Mouse (Mus musculus): Measurements from ENCODE around the gene Pak1ip1. TPM values are rescaled to one million over a fixed set of nuclear protein-coding genes. Genes with fewer than 3 reads are reported as not detected.
"Not testable (repeated sequence)": the region's sequence is repeated elsewhere in the genome, so short reads cannot be mapped to it uniquely, and the experiment has no call there.

The Pak1ip1 gene
- total RNA-seq (2015; ENCODE audit: low replicate concordance) (46.5 and 88.0 TPM in 2 replicates), total RNA-seq (2017; ENCODE audit: low replicate concordance) (63.4 and 63.5 TPM in 2 replicates)

DNA sequence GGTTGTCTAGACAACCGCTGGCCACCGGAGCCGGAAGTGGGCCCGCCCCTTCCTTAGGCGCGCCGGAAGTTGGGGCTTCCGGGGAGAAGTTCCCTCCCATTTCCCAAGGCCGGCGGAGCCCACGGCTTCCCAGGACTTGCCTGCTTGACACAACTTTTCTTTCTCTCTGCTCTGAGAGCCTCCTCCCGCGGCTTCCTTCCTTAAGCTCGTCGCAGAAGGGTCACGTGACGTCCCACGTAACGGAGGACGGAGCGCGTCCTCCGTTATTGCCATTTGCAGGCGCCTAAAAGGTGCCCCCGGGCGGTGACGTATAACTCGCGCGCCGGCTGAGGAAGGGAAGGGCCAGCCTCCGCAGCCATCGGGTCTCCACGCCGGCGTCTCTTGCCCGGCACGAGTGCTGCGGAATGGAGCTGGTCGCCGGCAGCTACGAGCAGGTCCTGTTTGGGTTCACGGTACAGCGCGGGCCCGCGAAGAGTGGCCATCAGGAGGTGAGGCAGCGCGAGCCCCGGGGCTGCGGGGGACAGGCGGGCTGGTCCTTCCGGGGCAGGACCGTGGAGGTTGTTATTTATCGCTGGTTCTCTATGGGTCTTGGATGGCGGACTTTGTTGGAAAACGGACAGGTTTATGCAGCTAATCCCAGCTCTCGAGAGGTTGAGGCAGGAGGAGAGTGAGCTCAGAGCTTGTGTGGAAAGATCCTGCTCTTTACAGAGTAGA lies at the start of gene Pak1ip1:
Gene Pak1ip1, plus strand, starts transcription at position 98 of the 714 bp plus-strand sequence.
- ATAC-seq (replicated peaks; ENCODE audit: low FRiP score, poor library complexity, severe bottlenecking), result peak; percentile 98

DNA sequence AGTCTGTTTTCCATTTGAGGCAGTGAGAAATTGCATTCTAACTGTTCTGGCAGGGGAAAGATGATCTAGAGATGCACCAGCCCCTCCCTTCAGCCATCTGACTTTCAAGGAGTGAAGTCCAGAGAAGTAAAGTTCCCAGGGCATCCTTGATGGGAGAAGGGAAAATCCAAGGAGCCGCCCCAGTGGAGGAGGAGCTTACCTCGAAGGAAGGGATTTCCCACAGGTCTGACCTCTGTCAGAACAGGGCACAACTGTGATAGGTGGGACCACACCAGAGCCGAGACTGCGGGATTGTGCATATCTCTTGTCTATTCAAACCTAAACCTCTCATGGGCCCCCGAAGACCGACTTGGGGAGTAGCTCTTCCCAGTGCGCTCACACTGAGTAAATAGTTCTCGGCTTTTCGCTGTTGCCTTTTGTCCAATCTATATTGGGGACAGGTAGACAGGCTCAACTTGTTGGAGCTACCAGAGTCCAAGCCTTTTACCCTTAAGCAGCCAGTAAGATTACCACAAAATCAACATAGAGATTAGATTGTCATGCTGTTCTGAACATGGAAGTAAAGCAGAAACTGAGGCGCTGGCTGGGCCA lies 49.3 kb upstream of the Pak1ip1 start:
- no peak for ATAC-seq (replicated peaks; ENCODE audit: low FRiP score, poor library complexity, severe bottlenecking)

DNA sequence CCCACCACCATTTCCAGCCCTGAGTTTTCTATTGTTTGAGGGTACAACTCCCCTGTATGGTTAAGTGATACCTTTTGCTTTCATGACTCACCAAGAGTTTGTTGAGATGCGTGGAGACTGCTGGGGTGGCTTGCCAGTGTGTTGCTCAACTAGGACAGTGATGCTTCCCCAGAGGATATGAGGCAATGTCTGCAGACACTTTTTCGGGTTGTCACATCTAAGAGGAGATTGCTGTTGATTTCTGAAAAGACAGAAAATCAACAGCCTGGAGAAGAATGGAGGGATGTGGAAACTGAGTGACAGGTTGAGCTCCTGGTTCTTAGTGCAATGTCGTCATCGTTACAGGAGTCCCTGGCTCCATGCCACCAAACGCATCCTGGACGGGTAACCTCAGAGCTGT lies 47.6 kb upstream of the Pak1ip1 start:
- no peak for ATAC-seq (replicated peaks; ENCODE audit: low FRiP score, poor library complexity, severe bottlenecking)

DNA sequence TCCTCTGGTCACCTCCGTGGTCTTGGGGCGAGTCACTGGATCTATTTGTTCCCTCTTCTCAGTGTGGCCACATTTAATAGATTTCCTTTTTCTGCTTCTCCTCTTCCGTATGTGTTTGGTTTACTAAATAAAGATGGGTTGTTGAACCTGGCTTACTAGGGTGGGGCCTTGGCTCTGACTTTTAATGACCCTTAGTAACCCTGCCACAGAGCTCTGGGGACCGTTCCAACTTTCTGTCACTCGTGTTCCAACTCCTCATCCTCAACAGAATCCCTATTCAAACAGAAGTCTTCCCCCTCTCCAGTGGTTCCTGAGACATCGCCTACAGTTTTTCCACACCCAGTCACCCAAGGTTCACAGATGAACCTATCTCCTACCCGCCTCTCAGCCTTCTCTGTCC lies 45.0 kb upstream of the Pak1ip1 start:
- ATAC-seq (replicated peaks; ENCODE audit: low FRiP score, poor library complexity, severe bottlenecking), result no peak

DNA sequence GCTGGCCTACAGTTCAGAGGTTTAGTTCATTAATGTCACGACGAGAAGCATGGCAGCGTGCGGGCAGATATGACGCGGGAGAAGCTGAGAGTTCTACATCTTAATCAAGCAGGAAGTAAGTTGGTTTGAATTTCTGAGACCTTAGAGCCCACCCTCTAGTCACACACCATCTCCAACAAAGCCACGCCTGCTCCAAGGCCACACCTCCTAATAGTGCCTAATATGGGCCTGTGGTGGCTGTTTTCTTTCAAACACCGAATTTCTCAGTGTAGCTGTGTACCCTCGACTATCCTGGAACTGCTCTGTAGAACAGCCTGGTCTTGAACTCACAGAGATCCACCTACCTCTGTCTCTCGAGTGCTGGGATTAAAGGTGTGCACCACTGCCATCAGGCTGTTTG lies 33.2 kb upstream of the Pak1ip1 start:
- ATAC-seq (replicated peaks; ENCODE audit: low FRiP score, poor library complexity, severe bottlenecking), result no peak

DNA sequence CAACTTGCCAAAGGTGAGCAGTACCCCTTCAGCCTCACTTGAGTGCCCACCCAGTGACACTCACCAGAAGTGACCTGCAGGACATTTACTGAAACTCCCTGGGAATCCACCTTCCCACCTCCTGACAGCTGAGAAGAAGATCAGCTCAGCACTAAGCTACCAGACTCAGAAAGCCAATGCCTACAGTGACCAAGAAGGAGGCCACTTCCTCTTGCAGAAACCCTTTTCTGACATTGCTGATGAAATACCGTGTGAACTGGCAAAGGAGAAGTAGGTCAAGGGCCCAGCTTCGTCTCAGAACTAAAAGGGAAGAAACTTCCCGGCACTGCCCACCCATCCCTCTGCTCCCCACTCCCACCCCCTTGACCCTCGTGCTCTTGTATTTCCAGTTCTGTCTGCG lies 32.3 kb upstream of the Pak1ip1 start:
- no peak for ATAC-seq (replicated peaks; ENCODE audit: low FRiP score, poor library complexity, severe bottlenecking)

DNA sequence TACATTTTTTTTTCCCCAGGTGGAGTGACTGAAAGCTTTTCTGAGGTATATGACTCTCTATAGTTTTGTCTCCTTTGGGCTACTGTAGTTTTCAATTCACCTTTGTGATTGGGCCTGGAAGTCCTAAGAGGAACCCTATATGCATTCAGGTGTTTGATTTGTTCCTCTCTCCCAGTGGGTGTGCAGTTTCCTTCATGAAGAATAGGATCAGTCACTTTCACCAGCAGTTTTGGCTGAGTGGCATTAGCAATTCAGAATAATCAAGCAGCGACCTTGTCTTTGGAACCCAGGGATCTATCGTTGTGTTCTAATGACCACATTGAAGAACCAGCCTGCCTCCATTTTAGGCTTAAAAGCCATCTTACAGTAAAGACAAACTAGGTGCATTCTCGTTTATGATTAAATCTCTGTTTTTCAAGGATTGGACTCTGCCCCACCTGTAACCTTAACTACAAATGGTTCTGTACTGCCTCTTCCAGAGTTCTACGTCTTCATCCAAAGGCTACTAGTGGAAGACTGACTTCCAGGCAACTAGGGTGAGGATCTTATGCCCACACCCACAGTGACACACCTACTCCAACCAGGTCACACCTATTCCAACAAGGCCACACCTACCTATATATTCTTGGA lies 30.9 kb upstream of the Pak1ip1 start:
- no peak for ATAC-seq (replicated peaks; ENCODE audit: low FRiP score, poor library complexity, severe bottlenecking)

DNA sequence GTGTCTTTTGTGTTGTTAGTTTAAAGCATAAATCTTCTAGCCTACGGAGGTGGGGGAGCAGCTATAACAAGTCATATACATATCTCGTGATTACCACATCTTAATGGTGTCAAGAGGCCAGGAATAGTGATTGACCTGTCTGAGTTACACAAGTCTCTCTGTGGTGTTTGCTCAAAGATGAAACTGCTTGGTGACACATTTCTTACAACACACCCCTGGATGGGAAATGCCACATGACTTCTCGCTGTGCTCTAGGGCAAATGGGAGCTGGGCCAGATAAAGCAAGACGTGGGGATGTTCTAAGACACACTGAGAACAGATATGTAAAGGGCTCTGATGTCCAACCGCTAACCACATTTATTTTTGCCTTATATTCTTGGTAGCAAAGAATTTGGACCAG lies 29.6 kb upstream of the Pak1ip1 start:
- ATAC-seq (replicated peaks; ENCODE audit: low FRiP score, poor library complexity, severe bottlenecking), result no peak

DNA sequence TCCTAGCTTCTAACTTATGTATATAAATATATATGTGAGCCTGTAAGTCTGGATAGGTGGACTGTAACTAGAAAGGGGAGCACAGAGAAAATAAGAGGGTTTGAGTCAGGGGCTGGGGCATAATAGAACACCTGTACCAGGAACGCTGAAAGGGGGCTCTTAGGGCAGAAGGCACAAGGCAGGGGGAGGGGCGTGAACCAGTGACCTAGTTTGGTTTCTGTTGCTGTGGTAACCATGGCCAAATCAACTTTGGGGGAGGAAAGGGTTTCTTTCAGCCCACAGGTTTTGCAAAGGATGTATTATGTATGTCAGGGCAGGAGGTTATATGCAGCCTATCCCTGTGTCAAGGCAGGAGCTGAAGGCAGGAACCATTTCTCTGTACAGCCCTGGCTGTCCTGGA lies 29.0 kb upstream of the Pak1ip1 start:
- ATAC-seq (replicated peaks; ENCODE audit: low FRiP score, poor library complexity, severe bottlenecking), result no peak

DNA sequence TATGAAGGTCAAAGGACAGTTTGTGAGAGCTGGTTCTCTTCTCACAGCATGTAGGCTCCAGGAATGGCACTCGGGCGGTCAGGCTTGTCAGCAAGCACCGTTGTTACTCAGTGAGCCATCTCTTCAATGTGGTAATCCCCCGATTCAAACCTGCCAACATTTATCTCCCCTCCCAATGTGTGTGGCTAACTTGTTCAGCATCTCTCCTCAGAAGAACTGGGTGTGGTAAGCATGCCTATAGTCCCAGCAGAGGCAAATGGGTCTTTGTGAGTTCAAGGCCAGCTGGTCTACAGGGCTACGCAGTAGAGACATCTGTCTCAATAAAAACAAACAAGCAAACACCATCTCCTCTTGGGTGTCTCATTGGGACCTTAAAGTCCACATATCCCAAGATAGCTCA lies 27.8 kb upstream of the Pak1ip1 start:
- ATAC-seq (replicated peaks; ENCODE audit: low FRiP score, poor library complexity, severe bottlenecking), result no peak

DNA sequence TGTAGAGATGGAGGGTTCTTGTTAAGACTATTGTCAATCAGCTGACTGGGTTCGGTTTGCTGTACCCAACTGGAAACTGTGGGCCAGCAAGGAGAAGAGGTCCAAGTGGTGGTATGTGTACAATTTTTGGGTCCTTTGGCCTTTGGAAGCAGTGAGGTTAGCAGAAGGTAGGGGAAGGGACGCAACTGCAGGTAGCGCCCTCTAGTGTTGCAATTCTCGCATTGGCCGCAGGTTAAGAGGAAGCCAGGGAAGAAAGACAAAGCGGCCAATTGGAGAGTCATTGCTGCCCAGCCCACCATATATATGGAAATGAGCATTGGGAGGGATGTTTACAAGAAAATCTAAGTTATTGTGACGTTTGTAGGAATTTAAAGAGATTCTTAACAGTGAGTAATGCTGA lies 23.2 kb upstream of the Pak1ip1 start:
- peak; percentile 59 for ATAC-seq (replicated peaks; ENCODE audit: low FRiP score, poor library complexity, severe bottlenecking)

DNA sequence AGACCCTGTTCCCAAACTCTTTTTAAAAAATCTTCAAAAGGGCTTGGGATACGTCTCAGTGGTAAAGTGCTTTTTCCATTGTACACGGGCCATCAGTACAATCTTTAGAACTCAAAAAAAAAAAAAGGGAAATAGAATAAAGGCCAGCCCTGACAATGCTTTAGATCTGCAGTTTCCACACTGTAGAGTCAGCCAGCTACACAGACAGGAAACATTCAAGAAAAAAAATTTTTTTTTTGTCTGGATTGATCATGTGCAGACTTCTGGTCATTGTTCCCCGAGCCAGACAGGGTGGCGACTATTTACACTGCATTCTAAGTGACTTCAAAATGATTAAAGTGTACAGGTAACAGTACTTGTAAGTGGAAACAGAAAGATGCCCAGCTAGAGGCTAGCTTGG lies 22.2 kb upstream of the Pak1ip1 start:
- ATAC-seq (replicated peaks; ENCODE audit: low FRiP score, poor library complexity, severe bottlenecking), result no peak

DNA sequence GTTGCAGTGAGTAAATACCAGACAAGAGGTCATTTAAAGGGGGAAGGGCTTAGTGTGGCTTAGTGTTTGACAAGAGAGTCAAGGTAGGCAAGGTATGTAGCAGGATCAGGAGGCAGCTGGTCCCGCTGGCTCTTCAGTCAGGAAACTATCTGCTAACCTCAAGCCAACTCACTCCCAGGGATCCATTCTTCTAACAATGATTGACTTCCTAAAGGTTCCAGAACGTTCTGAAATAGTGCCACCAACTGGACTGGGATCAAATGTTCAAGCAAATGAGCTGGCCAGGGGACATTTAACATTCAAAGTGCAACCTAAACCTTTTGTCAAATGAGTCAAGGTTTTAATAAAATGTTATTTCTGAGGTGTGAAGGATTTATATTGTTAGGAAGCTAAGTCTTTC lies 21.5 kb upstream of the Pak1ip1 start:
- ATAC-seq (replicated peaks; ENCODE audit: low FRiP score, poor library complexity, severe bottlenecking), result no peak

DNA sequence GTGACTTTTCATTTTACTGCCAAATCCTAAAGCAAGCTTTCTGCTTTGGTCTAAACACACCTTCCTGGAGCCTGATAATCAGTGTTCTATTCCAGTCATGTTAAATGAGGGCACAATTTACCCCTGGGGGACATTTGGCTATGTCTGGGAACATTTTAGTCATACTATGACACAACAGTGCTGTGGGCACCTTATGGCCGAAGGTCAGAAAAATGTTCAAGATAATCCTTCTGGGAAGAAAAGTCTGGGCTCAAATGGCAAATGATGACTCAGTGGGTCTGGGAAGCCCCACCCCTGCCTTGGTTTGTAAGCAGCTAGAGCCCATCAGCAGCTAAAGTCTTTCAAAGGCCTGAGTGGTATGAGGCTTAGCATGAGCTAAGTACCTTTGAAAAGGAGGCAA lies 18.1 kb upstream of the Pak1ip1 start:
- ATAC-seq (replicated peaks; ENCODE audit: low FRiP score, poor library complexity, severe bottlenecking), result no peak

DNA sequence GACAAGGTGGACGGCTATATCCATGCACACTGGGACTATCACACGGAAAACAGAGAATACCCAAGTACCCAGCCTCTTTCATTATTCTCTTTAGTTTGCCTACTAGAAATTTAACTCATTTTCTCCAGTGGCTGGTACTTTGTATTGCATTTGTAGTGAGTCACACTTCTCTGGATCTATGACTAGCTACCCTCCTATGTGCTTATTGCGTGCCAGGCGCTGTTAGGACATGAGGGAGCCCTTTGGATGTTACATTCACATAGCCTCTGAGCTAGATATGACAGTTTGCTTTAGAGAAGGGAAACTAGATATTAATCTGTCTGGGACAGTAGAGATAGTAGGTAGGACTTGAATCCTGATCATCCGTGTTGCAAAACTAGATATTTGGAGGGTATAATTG lies 14.7 kb upstream of the Pak1ip1 start:
- ATAC-seq (replicated peaks; ENCODE audit: low FRiP score, poor library complexity, severe bottlenecking), result no peak

DNA sequence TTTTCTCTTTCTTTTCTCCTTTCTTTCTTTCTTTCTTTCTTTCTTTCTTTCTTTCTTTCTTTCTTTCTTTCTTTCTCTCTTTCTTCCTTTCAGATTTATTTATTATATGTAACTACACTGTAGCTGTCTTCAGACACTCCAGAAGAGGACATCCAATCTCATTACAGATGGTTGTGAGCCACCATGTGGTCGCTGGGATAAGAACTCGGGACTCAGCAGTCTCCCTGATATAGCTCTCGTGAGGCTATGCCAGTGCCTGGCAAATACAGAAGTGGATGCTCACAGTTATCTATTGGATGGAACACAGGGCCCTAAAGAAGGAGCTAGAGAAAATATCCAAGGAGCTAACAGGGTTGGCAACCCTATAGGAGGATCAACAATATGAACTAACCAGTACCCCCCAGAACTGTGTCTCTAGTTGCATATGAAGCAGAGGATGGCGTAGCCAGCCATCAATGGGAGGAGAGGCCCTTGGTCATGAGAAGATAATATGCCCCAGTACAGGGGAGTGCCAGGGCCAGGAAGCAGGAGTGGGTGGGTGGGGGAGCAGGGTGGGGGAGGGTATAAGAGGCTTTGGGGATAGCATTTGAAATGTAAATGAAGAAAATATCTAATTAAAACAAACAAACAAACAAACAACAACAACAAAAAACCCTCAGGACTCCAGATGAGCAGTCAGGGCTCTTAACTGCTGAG lies 13.1 kb upstream of the Pak1ip1 start:
- 0 out of 2 replicates have a peak, but pooled peaks have one; percentile 66 for ATAC-seq (replicated peaks; ENCODE audit: low FRiP score, poor library complexity, severe bottlenecking)

DNA sequence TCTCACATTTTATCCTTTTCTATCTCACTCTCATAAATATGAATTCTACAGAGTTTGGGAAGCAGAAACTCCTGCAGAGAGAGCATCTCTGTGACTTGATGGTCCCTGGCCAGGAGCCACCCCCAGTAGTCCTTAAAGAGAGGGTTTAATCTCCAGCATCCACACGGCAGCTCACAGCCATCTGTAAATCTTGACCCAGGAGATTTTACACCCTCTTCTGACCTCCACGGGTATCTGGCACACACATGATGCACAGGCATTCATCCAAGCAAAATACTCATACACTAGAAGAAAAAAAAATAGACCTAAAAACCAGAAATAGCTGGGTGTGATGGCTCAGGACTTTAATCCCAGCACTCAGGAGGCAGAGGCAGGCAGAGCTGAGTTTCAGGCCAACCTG lies 12.4 kb upstream of the Pak1ip1 start:
- peak; percentile 82 for ATAC-seq (replicated peaks; ENCODE audit: low FRiP score, poor library complexity, severe bottlenecking)

DNA sequence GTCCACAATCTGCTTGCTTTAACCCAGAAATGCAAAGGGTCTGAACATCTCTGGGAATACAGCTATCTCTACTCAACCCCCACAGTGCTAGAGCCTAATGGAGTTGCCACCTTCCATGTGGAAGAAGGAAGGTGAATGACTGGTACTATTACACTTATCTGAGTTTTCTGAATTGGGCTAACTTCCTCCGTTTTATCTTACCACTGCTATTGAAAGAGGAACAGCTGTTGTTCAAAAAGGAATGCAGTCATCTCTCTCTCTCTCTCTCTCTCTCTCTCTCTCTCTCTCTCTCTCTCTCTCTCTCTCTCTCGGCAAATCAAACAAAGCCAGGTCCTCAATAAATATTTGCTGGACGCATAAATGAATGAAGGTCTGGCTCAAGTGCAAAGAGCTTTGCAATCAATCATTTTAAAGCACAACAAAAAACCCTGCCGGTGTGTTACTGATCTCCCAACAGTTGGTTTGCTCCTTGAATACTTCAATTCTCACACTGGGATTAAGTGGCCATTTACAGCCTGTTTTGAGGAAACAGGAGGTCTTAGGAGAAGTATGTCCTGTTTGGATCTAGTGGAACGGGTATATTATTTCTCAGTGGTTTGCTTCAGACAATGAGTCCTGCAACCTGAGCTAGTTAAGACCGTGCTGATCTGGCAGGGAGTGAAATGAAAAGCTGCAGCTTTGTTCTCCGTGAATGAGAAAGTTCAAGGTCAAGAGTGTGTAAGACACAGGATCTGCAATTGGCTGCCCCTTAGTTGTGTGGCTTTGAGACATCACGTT lies 6.1 kb upstream of the Pak1ip1 start:
- no peak for ATAC-seq (replicated peaks; ENCODE audit: low FRiP score, poor library complexity, severe bottlenecking)

DNA sequence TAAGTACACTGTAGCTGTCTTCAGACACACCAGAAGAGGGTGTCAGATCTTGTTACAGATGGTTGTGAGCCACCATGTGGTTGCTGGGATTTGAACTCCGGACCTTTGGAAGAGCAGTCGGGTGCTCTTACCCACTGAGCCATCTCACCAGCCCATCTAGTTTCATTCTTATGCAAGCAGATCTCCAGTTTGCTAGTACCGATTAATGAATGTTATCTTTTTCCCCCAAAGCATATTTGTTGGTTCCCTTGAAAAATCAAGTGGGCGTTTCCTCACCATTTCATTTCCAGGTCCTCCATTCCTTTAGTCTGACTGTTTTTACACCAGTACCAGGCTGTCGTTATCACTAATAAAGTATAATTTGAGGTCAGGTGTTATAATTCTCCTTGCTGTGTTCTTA lies 2.3 kb upstream of the Pak1ip1 start:
- not testable (repeated sequence) for ATAC-seq (replicated peaks; ENCODE audit: low FRiP score, poor library complexity, severe bottlenecking)

Measured in erythroid progenitor cell, adult 5-6 weeks (primary cell).